Mouse (Mus musculus): Measurements from ENCODE around the gene Tekt2. TPM values are rescaled to one million over a fixed set of nuclear protein-coding genes. Genes with fewer than 3 reads are reported as not detected.

The Tekt2 gene
- polyA plus RNA-seq, 1 experiment, result 6.7 TPM

GRCm38 (mm10) chr4:126275681-126276131 lies 49.8 kb downstream of the Tekt2 start:
- no peak for DNase-seq (ENCODE audit: extremely low spot score in 1 of 2, low spot score in 1 of 2)

- DNase-seq (ENCODE audit: extremely low spot score in 1 of 2, low spot score in 1 of 2), result no peak
These were observed 50.4 kb downstream of the Tekt2 start for GRCm38 (mm10) chr4:126275081-126275480.

- no peak for DNase-seq (ENCODE audit: extremely low spot score in 1 of 2, low spot score in 1 of 2)
These were observed 51.7 kb downstream of the Tekt2 start for GRCm38 (mm10) chr4:126273753-126274152.

Other genes starting within 250 kb of the Tekt2 start
- 25.3 and 26.7 TPM in 2 replicates for gene Lsm10, start 229.1 kb downstream of the Tekt2 start, polyA plus RNA-seq (2012; rRNA removed)
- 18.9 and 22.2 TPM in 2 replicates for gene Stk40, start 221.7 kb downstream of the Tekt2 start, polyA plus RNA-seq (2012; rRNA removed)
- gene Eva1b, start 177.9 kb downstream of the Tekt2 start, polyA plus RNA-seq (2012; rRNA removed), result 8.6 and 9.3 TPM in 2 replicates
- 1.0 TPM in 2 replicates for gene Sh3d21, start 162.2 kb downstream of the Tekt2 start, polyA plus RNA-seq (2012; rRNA removed)
- gene Thrap3, start 122.9 kb downstream of the Tekt2 start, polyA plus RNA-seq (2012; rRNA removed), result 95.8 and 103 TPM in 2 replicates
- gene Map7d1, start 69.3 kb downstream of the Tekt2 start, polyA plus RNA-seq (2012; rRNA removed), result 201 and 206 TPM in 2 replicates
- 110 and 111 TPM in 2 replicates for gene Trappc3, start 63.4 kb downstream of the Tekt2 start, polyA plus RNA-seq (2012; rRNA removed)
- gene Col8a2, start 38.9 kb downstream of the Tekt2 start, polyA plus RNA-seq (2012; rRNA removed), result 0.38 and 0.50 TPM in 2 replicates
- gene Adprhl2, start 4.0 kb downstream of the Tekt2 start, polyA plus RNA-seq (2012; rRNA removed), result 41.7 and 41.8 TPM in 2 replicates
- 10.9 and 11.5 TPM in 2 replicates for gene Ago3, start 103.9 kb upstream of the Tekt2 start, polyA plus RNA-seq (2012; rRNA removed)
- 32.0 and 35.6 TPM in 2 replicates for gene Ago1, start 142.9 kb upstream of the Tekt2 start, polyA plus RNA-seq (2012; rRNA removed)
- gene Ago4, start 207.8 kb upstream of the Tekt2 start, polyA plus RNA-seq (2012; rRNA removed), result 6.4 and 6.8 TPM in 2 replicates
- gene Clspn, start 231.2 kb upstream of the Tekt2 start, polyA plus RNA-seq (2012; rRNA removed), result 0.50 and 1.2 TPM in 2 replicates